Mouse (Mus musculus) embryo, embryonic 9.5 days (tissue): Measurements from ENCODE around the gene Nr1h2.
A peak's percentile ranks its signal among the peaks of the same experiment; 100 is the strongest.

Experiments used
- DNase-seq: peaks from one replicate; pipeline ENCODE4 v3.0.0-alpha.2; 2017; ENCODE audit errors: extremely low spot score

The Nr1h2 gene

DNA sequence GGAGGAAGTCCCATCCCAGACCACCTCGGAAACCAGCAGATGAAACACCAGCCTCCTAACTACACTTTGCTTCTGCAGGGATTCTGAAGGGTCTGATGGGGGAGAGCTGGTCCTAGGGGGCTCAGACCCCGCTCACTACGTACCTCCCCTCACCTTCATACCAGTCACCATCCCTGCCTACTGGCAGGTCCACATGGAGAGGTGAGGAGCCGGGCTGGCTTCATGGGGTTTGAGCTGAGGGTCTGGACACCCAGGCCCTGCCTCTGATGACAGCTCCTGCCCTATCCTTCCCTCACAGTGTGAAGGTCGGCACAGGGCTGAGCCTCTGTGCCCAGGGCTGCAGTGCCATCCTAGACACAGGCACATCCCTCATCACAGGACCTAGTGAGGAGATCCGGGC, 31.2 kb upstream of the Nr1h2 start:
- DNase-seq, result no peak

DNA sequence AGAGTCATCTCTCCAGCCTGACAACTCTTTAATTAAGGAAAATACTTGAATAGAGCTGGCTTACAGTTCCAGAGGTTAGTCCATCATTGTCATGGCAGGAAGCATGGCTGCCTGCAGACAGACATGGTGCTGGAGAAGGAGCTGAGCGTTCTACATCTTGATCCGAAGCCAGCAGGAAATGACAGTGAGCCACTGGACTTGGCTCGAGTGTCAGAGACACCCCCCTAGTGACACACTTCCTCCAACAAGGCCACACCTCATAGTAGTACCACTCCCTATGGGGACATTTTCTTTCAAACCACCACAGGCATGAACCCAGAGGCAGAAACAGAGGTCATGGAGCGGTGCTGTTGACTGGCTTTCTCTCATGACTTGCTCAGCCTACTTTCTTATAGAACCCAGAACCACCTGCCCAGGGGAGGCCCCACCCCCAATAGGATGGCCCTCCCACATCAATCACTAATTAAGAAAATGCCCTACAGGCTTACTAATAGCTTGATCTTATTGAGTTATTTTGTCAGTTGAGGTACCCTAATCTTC, 30.6 kb upstream of the Nr1h2 start:
- DNase-seq, result no peak

DNA sequence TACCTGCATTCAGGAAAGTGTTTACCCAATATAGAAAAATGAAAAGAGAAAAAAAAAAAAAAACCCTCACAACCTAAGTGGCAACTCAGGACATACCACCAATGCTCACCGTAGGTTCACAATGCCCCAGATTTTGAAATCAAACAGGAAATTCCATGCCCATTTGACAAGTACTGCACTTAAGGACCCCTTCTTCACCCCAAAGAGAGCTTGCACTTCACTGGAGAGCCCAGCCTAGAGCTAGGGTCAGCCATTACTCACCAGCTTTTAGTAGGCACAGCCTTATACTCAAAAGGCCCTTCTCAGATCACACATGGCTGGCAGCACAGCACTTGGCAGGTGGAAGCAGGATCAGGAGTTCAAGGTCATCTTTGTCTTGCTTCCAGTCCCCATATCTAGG, 29.4 kb upstream of the Nr1h2 start:
- no peak for DNase-seq

DNA sequence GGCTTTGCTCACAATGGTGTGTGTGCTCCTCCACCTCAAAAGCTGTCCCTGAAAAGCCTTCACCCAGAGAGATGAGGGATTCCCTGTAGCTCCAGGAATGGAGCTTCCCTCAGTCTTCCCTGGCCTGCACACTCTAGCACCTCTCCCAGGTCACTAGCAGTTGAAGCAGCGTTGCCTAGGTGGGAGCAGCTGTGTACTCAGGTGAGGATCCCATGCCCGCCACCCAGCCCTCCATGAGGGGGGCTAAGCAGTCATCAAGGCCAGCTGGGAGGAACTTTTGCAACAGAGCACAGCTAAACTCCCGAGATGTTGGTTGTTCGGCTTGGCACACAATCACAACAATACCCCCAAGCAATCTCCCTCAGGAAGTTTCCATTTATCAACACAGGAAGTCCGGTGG, 29.0 kb upstream of the Nr1h2 start:
- DNase-seq, result no peak

DNA sequence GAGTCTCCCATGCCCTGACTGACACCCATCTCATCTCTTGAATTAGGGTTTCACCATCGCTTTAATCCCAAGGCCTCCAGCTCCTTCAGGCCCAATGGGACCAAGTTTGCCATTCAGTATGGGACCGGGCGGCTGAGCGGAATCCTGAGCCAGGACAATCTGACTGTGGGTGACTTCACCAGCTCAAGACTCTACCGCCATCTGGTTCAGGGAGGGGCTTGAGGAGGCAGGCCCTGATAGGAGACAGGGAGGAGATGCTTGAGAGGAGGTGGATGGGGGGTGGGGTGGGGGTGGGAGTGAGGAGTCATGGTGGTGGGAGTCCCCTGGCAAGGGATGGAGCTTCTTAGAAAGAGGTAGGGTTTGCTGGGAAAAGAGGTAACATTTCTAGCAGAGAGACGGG, 27.9 kb upstream of the Nr1h2 start:
- DNase-seq, result no peak

DNA sequence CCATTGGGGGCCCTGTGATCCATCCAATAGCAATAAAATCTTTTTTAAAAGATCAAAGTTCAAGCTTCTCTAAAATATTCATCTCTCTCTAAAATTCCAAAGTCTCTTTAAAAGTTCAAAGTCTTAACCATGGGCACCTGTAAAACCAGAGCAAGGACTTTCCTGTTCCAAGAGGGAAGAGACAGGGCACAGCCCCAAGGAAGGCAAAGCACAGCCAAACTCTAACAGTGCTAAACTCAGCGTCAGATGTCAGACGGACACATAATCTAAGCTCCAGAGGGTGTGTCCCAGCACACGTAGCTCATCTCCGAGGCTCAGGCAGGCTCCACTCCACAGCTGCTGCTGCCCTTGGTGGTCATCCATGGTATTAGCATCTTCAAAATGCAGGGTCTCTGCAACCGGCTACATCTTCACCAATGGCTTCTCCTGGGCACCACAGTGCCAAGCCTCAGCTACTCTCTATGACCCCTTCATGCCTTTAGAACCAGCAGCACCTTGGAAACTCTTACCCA, 22.6 kb upstream of the Nr1h2 start:
- no peak for DNase-seq

DNA sequence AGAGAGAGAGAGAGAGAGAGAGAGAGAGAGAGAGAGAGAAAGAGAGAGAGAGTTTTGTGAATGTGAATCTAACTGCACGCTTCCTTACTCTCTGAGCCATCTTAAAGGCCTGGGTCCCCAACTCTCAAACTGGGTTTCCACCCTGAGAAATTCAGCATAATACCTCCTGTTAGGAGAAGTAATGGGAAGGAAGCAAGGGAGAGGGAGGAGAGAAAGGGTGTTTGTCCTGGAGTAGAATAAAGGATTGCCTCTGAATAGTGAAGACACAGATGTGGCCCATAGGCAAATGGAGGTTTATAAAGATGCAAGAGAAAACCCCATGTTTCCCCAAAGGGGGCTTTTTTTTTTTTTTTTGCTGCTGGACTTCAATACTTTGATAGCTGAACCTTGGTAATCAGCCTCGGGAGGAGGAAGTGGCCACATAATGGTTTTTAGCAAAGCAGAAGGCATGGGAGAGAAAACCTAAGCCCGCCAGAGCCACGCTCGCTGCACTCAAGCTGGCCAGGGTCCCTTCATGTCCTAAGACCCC, 19.3 kb upstream of the Nr1h2 start:
- DNase-seq, result no peak

DNA sequence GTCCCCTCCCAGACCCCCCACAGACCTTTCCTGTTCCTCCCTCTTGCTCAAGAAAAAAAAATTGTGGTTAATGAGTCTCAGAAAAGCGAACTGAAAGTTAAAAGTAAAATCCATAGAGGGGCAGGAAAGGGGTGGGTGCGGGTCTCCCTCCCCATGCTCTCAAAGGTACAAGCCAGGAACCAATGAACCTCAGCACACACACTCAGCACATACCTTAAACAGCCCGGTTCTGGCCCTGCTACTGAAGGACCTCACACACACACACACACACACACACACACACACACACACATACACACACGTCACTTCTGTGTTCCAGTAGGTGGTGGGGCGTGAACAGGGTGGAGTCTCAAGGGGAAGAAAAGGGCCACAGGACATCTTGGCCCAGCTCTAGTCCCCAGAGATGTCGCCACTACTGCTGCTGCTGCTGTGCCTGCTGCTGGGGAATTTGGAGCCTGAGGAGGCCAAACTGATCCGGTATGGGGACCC, 18.5 kb upstream of the Nr1h2 start, which contains the start of gene Napsa:
TSS of gene Napsa (plus strand) at position 168 of the 489 bp plus-strand sequence.
- DNase-seq, result no peak

DNA sequence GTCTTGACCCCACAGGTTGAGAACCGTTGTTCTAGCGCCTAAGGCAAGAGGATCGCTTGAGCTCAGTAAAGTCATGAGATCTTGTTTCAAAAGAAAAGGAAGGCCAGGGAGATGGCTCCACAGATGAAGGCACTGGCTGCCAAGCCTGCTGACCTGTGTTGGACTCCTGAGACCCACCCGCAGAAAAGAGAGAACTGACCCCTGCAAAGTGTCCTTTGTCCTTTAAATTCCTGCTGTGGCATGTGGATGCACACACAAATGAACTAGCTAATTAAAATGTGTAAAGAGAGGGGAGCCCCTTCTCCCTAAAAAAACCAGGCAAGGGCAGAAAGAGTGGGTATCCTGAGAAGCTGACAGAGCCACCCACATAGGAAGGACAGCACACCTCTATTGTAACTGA, 18.1 kb upstream of the Nr1h2 start:
- DNase-seq, result no peak

DNA sequence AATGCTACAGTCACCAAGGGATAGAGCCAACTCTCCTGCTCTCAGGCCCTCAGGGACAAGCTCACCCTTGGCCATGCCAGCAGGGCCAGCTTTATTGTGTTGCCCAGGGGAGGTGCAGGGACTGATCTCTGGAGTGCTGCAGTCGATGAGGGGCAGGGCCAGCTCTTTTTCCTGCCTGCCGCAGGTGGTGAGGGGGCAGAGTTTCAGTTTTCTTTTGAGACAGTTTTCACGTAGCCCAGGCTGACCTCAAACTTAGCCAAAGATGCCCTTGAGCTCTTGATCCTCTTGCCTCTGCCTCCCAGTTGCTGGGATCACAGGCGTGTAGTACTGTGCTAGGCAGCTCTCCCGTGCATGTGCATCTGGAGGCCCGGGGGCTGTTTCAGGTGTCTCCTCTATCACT, 17.2 kb upstream of the Nr1h2 start:
- DNase-seq, result no peak

DNA sequence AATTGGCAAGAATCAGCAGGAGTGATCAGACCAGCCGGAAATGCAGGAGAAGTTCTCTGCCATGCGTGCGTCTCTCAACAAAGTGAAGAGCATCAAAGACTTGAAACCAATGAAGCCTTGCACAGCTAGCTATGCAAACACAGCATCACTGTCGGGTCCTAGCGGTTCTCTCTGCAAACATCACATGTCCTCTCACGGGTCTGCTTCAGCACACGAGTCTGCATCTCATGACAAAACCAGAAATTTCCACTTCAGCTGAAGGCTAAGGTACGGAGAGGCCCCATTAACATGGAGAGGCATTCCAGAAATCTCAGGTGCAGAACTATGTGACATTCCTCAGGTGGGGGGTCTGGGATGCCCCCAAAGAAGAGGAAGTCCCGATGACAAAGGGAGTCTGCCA, 15.1 kb upstream of the Nr1h2 start:
- no peak for DNase-seq

DNA sequence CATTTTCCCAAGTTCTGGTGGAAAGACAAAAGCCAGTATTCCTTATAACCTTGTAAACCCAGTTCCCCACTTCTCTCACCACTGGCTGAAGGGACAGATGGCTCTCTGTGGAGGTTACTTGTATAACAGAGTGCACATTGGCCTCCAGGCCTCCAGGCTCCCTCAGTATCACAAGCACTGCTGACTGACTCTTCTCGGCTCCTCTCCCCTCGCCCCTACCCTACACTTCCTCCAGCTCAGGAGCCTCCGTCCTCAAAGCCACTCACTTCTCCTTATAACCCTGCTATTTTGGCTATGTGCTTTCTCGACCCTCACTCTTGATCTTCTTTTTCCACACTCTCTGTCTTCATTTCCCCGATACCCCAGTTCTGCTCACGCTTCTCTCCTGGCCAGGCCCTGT, 11.7 kb upstream of the Nr1h2 start:
- DNase-seq, result no peak

DNA sequence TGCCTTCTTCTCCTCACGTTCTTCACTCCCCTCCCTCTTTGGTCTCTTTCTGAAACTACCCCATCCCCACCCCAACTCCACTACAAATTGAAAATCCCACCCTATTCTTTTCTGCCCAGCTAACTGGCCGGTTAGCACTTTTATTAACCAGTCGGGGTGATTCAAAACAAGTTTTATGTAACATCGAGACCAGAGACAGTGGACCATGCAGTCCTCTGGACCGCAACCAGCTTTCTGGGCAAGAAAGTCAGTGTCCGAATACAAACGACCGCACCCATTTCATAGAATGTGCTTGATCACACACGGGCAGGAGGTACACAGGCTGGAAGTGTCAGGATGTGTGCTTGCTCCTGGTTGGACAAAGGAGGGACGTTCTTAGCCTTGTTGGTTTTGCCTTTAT, 10.7 kb upstream of the Nr1h2 start:
- DNase-seq, result no peak

DNA sequence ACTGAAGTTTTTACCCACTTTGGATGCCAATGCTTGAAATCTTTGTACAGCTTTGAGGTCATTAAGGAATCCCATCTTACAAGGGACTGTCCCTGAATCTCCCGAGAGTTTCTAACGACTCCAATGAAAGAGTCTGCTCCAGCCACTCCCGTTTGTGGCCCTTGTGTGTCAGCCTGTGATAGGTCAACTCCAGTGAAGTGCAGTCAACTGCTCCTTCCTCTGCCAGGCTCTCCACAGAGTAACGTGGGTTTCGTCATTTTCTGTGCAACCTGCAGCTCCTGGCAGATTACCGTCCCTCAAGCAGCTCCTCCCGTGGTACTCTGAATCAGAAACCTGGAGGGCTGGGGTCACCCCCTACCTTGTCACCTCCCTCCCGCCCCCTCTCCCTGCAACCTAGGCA, 9.5 kb upstream of the Nr1h2 start:
- DNase-seq, result no peak

DNA sequence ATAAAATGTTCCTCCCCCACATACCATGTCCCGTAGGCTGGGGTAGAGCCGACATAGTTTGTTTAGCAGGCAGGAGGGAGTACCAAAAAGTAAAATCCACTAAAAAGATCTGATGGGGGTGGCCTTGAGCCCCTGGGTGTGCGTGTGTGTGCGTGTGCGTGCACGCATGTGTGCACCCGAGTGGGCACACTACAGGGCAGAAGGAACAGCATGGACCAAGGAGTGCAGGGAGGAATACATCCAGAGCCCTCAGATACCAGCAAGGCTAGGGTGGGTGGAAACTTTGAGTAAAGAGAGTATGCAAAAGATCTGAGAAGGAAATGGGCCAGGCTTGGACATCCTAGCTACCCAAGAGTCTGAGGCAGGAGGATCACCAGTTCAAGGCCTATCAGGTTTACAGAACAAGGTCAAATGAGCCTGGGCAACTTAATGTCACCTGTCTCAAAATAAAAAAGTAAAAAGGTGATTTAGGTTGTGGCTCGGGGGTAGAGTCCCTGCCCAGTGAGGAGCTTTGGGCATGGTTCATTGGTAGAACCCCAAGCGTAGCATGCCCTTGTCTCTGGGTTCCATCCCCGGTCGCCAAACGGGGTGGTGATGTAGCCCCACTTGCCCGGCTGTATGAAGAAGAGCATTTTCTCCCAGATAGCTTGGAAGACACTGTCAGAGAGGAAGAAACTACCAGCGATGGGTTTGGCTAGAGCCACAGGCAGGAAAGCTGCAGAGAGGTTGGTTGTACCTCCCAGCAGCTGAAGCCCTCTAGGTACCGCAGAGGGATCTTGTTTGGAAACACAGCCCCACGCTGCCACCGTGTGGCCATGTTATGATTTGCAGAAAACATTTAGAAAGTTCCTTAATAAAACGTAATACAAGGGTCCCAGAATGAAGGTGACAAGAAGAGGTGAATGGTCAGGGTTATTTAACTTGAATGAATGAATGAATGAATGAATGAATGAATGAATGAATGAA, 7.0 kb upstream of the Nr1h2 start:
- DNase-seq, result peak; percentile 76

DNA sequence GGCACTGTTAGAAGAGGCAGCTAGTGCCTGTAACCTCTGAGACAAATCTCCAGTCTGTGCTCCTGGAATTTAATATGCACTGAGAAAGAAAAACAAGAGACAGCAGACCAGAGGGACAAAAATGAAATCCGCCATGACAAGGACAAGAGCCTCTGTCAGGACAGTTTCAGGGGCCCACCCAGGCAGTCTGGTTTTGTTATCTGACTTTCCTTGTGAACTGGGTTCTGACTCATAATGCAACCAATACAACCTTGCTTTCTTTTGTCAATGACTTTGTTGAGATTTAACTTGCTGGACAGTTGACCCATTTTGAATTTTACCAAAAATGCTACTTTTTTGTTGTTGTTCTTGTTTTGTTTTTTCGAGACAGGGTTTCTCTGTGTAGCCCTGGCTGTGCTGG, 3.9 kb upstream of the Nr1h2 start:
- DNase-seq, result no peak

DNA sequence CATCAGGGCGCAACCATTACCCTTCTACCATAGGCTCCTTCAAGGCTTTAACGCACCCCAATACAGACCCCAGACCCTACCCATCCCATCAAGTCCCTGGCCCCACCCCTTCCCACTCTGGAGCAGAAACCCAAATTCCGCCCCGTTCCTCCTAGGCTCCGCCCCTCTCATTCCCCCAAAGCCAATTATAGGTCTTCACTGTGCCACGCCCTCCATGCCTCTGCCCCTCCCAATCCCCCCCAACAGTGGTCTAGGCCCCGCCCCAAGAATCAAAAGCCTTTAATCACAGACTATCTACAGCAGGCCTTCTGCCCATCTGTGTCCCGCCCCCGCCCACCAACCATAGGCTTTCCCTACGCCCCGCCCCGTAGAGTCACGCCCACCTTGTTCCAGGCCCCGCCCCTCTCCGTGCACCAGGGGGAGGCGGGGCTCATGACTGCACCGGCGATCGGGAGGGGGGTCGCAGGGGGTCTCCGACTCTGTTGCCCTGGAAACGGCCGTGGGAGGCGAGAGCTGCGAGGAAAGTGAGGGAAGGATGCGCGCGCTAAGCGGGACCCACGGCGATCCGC, 471 bp downstream of the Nr1h2 start:
- DNase-seq, result peak; percentile 94

DNA sequence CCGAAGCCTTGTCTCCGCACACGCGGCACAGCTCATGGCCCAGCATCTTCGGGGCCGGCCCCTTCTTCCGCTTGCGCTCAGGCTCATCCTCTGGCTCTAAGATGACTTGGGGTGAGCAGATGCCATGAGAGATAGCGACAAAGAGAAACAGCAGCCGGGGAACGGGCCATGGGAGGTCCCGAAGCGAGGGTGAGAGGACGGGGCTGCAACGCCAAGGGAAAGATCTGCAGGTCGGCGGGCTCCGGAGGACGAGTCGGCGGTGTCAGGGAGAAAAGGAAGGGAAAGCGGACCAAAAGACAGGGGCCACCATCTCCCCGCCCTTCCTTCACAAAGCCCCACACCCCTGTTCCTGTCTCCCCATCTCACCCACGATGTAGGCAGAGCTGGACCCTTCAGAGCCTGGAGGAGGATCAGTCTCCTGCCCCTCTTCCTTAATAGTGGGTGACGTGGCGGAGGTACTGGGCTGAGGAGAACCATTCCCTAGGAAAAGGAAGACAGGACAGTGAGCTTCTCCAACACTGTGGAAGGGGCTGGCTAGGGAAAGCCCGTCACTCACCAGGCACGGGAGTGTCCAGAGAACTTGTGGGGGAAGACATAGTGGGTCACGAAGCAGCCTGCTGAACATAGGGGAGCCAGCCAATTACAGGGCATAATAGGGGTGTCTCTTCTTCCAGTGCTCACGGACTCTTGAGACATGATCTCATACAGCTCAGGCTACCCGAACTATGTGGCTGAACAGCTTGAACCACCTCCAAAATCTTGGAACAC, 1.4 kb downstream of the Nr1h2 start:
- DNase-seq, result no peak

DNA sequence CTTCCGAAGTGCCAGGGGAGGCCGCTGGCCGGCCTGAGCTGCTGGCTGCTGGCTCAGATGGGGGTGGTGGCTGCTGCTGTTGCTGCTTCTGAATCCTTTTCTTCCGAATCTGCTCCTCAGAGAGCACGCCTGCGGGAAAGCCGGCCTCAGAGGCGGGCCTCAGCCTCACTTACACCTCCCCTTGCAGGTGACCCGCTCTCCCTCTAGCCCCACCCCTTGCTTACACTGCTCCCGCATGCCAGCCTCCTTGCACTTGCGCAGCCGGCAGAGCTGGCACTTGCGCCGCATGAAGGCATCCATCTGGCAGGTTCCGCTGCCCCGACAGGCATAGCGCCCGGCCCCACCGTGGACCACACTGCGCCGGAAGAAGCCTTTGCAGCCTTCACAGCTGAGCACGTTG, 2.0 kb downstream of the Nr1h2 start:
- no peak for DNase-seq

DNA sequence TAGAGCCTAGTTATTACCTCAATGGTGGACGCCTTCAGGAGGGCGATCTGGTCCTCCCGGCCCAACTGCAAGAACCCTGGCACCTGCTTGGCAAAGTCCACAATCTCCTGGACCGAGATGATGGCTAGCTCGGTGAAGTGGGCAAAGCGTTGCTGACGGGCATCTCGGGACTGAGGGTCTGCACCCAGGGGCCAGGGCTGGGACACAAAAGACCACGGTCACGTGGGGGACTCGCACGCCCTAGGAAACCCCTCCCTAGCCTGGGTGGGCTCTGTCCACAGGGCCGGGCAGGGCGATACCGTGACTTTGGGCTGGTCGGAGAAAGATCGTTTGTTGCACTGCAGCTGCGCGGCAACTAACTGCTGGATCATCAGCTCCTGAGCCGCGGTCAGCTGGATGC, 2.5 kb downstream of the Nr1h2 start:
- no peak for DNase-seq

DNA sequence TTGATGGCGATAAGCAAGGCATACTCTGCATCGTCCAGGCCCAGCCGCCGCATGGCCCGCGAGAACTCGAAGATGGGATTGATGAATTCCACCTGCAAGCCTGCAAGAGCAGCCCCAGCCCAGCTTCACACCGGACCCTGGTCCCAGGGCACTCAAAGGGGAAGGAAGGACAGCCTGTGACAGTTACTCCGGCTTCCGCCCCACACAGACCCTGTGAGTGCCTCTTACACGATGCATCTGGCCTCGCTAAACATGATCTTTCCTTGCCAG, 3.4 kb downstream of the Nr1h2 start:
- no peak for DNase-seq
